Mouse (Mus musculus): Measurements from ENCODE around the gene Ear14. TPM values are rescaled to one million over a fixed set of nuclear protein-coding genes. Genes with fewer than 3 reads are reported as not detected.
"Not testable (repeated sequence)": the region's sequence is repeated elsewhere in the genome, so short reads cannot be mapped to it uniquely, and the experiment has no call there.

Gene Ear14
- polyA plus RNA-seq, 1 experiment from 2014 or later = not detected

DNA sequence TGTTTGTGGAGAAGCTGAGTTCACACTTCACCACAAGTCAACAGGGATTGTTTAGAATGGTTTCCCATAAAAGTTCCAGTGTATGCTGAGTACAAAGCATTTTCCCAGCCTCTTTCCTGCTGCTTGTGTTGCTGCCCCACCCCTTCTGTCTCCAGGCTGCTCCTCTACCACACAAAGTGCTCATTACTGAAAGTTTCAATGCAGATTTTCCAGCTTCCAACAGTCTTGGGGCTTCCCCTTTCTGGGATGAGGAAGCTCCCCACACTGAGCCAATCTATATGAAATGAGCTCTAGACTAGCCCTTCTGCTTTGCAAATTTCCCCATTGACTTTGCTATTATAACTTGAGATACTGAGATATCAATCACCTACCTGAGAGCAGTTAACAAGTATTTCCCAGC is 37.1 kb upstream of the Ear14 start:
- H3K27ac ChIP-seq (ENCODE audit: low read depth) = no peak overlapping the region
- ATAC-seq (no peak), DNase-seq (no peak)

DNA sequence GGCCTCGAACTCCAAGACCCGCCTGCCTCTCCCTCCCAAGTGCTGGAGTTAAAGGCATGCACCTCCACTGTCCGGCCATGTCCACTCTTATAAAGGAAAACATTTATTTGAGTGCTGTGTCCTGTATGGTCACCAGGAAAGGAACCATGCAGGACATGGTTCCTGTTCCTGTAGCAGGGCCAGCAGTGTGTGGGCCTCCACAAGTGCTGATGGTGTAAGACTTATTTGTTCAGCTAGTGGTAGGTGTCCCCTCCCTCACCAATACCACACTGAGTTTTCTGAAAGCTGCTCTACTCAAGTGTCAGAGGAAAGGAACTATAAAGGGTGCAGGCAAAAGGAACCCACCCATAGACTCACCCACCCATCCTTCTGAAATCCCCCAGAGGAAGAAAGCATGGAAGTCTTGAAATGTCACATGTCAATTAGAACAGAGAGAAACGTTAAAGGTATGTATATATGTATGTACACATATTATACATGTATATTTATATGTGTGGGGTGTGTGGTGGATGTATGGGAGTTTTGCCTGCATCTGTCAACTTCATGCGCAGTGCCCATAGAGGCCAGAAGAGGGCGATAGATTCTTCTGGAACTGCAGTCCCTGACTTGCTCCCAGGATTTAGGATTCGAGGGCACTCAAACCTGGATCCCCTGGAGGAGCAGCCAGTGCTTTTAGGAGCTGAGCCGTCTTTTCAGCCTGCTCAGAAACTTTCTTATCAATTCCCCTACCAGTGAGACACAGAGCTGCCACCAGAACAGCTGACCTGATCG is 30.9 kb upstream of the Ear14 start:
- DNase-seq = peak; percentile 70
- TF ChIP-seq CTCF (IDR thresholded peaks at IDR 0.05; ENCODE audit: low read depth) = peak; percentile 77
- not testable (repeated sequence) for H3K4me3 ChIP-seq (ENCODE audit: low read depth, low read length); H3K9me3 ChIP-seq (ENCODE audit: low read length); H3K27ac ChIP-seq (ENCODE audit: low read depth); ATAC-seq; H3K9ac ChIP-seq (replicated peaks); H3K4me2 ChIP-seq (ENCODE audit: low read depth, low read length); H3K36me3 ChIP-seq (replicated peaks; ENCODE audit: insufficient read depth, low read length); H3K4me1 ChIP-seq (ENCODE audit: insufficient read depth); H3K27me3 ChIP-seq (ENCODE audit: insufficient read depth, low read length)
- 33% methylated on average over 9 of the region's 9 CpGs for WGBS (ENCODE audit: insufficient replicate concordance)

More for the DNA sequence above, 37.1 kb upstream of the Ear14 start:
- Histone ChIP-seq H3K9ac (replicated peaks) (no peak overlapping the region), H3K27me3 (ENCODE audit: insufficient read depth, low read length) (no peaks in the 10 kb centered on the region), H3K4me3 (ENCODE audit: low read depth, low read length) (no peak overlapping the region), H3K4me1 (ENCODE audit: insufficient read depth) (no peaks in the 10 kb centered on the region; the same call in 1 of the 2 replicates), H3K36me3 (replicated peaks; ENCODE audit: insufficient read depth, low read length) (no peaks in the 10 kb centered on the region), H3K9me3 (ENCODE audit: low read length) (no peaks in the 10 kb centered on the region), H3K4me2 (ENCODE audit: low read depth, low read length) (no peak overlapping the region)
- TF ChIP-seq CTCF (IDR thresholded peaks at IDR 0.05; ENCODE audit: low read depth) = no peak
- TF ChIP-seq EP300 (IDR thresholded peaks at IDR 0.05; ENCODE audit: low read depth) = no peak

- 50% methylated on average over 4 of the region's 4 CpGs for WGBS (ENCODE audit: insufficient replicate concordance)
- not testable (repeated sequence) for H3K9ac ChIP-seq (replicated peaks); ATAC-seq; H3K4me3 ChIP-seq (ENCODE audit: low read depth, low read length); H3K36me3 ChIP-seq (replicated peaks; ENCODE audit: insufficient read depth, low read length); DNase-seq; H3K9me3 ChIP-seq (ENCODE audit: low read length); H3K4me1 ChIP-seq (ENCODE audit: insufficient read depth); H3K4me2 ChIP-seq (ENCODE audit: low read depth, low read length); H3K27ac ChIP-seq (ENCODE audit: low read depth); H3K27me3 ChIP-seq (ENCODE audit: insufficient read depth, low read length)
Measured at GRCm38 (mm10) chr14:51172947-51173346, 30.2 kb upstream of the Ear14 start.

DNA sequence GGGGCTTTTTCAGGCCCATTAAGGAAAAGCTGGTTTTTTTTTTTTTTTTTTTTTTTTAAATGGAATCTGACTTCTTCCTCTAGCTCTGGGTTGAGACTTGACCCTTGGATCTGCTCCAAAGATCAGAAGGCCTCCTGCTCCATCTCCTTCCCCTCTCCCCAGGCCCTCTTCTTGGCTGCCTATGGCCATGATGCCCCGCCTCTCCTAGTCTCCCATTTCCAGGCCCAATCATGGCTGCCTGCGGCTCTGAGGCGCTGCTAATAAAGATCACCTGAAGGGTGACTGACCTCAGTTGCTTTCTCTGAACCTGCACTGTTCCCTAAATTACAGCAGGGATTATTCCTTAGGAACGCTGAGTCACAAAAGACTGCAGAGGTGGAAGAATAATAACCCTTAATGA is 29.3 kb upstream of the Ear14 start:
- no peaks in the 10 kb centered on the region for H3K27me3 ChIP-seq (ENCODE audit: insufficient read depth, low read length)
- ATAC-seq = no peak
- no peaks in the 10 kb centered on the region for H3K9me3 ChIP-seq (ENCODE audit: low read length)
- H3K4me3 ChIP-seq (ENCODE audit: low read depth, low read length) = no peak overlapping the region
- no peak overlapping the region for H3K9ac ChIP-seq (replicated peaks)
- WGBS (ENCODE audit: insufficient replicate concordance) = 77% methylated on average over 4 of the region's 4 CpGs
- TF ChIP-seq EP300 (IDR thresholded peaks at IDR 0.05; ENCODE audit: low read depth) = no peak
- no peak for TF ChIP-seq CTCF (IDR thresholded peaks at IDR 0.05; ENCODE audit: low read depth)
- no peaks in the 10 kb centered on the region for H3K4me1 ChIP-seq (ENCODE audit: insufficient read depth)
- H3K27ac ChIP-seq (ENCODE audit: low read depth) = no peak overlapping the region
- DNase-seq = no peak
- no peak overlapping the region for H3K4me2 ChIP-seq (ENCODE audit: low read depth, low read length)
- H3K36me3 ChIP-seq (replicated peaks; ENCODE audit: insufficient read depth, low read length) = no peaks in the 10 kb centered on the region

GRCm38 (mm10) chr14:51181051-51181450 is 22.1 kb upstream of the Ear14 start:
- H3K27ac ChIP-seq (ENCODE audit: low read depth); H3K4me2 ChIP-seq (ENCODE audit: low read depth, low read length); H3K4me1 ChIP-seq (ENCODE audit: insufficient read depth); ATAC-seq; H3K27me3 ChIP-seq (ENCODE audit: insufficient read depth, low read length); H3K9ac ChIP-seq (replicated peaks); H3K36me3 ChIP-seq (replicated peaks; ENCODE audit: insufficient read depth, low read length); H3K9me3 ChIP-seq (ENCODE audit: low read length); H3K4me3 ChIP-seq (ENCODE audit: low read depth, low read length); DNase-seq: not testable (repeated sequence)
- 68% methylated on average over 2 of the region's 2 CpGs for WGBS (ENCODE audit: insufficient replicate concordance)

DNA sequence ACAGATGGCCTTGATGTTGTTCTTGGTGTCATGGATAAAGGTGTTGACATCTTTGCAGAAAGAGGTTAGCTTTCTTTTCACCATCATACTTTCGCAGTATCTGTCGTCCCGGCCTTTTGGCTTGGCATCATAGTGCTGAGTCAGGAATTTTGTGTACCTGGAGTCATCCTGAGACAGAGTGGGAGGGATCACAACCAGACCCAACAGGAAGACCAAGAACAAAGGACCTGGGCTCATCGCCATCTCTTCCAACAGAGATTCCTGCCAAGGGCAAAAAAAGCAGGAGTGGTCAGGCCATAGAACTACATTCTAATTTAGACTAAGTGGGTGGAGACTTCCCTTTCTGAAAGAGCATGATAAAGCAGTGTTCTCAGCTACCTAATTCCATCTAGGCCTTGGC is 7.5 kb upstream of the Ear14 start:
- Histone ChIP-seq H3K27me3 (ENCODE audit: insufficient read depth, low read length) (no peaks in the 10 kb centered on the region), H3K36me3 (replicated peaks; ENCODE audit: insufficient read depth, low read length) (no peaks in the 10 kb centered on the region), H3K4me3 (ENCODE audit: low read depth, low read length) (no peak overlapping the region), H3K9ac (replicated peaks) (no peak overlapping the region), H3K9me3 (ENCODE audit: low read length) (no peaks in the 10 kb centered on the region), H3K27ac (ENCODE audit: low read depth) (no peak overlapping the region), H3K4me2 (ENCODE audit: low read depth, low read length) (no peak overlapping the region), H3K4me1 (ENCODE audit: insufficient read depth) (no peaks in the 10 kb centered on the region)
- WGBS (ENCODE audit: insufficient replicate concordance) = 93% methylated on average over 4 of the region's 4 CpGs
- no peak for ATAC-seq
- TF ChIP-seq EP300 (IDR thresholded peaks at IDR 0.05; ENCODE audit: low read depth) = no peak
- no peak for TF ChIP-seq CTCF (IDR thresholded peaks at IDR 0.05; ENCODE audit: low read depth)
- DNase-seq = no peak
